Mouse (Mus musculus) ES-E14 (cell line): Measurements from ENCODE around the gene Misp.

Experiments
- CHD2 ChIP-seq: IDR thresholded peaks from 2 replicates; pipeline ENCODE4 v1.6.1; 2014; ENCODE audit warnings: mild to moderate bottlenecking, low read depth, low read length, inconsistent platforms
- HCFC1 ChIP-seq: IDR thresholded peaks from 2 replicates; pipeline ENCODE4 v1.6.1; 2012; ENCODE audit warnings: low read length, inconsistent platforms, borderline replicate concordance; ENCODE audit not compliant: insufficient read depth
- ZC3H11A ChIP-seq: IDR thresholded peaks from 2 replicates; pipeline ENCODE4 v1.6.1; 2012; ENCODE audit warnings: low read depth, mild to moderate bottlenecking, inconsistent platforms, low read length, borderline replicate concordance
- ZNF384 ChIP-seq: IDR thresholded peaks from 2 replicates; pipeline ENCODE4 v1.6.1; 2012; ENCODE audit warnings: low read depth, low read length, inconsistent platforms

GRCm38 (mm10) chr10:79849941-79850628, 29.3 kb downstream of the Misp start:
- TF ChIP-seq HCFC1: no peak
- TF ChIP-seq CHD2: no peak
- TF ChIP-seq ZC3H11A: no peak
- TF ChIP-seq ZNF384: no peak
